Mouse (Mus musculus) cerebellum, adult 11-12 months (tissue): Measurements from ENCODE around the gene Hoxa4.

Experiments used
- DNase-seq: peaks from one replicate; pipeline ENCODE4 v3.0.0; 2022

The Hoxa4 gene

GRCm38 (mm10) chr6:52177806-52178205 is 13.7 kb downstream of the Hoxa4 start:
- no peak for DNase-seq

GRCm38 (mm10) chr6:52177061-52177735 is 14.4 kb downstream of the Hoxa4 start, which contains the start of gene 5730596B20Rik:
5730596B20Rik (plus strand) TSS chr6:52177498.
- DNase-seq = no peak

GRCm38 (mm10) chr6:52176391-52176790 is 15.2 kb downstream of the Hoxa4 start:
- no peak for DNase-seq

GRCm38 (mm10) chr6:52175864-52176263 is 15.7 kb downstream of the Hoxa4 start:
- DNase-seq = no peak

GRCm38 (mm10) chr6:52174968-52175751 is 16.4 kb downstream of the Hoxa4 start:
- no peak for DNase-seq

GRCm38 (mm10) chr6:52173648-52174047 is 17.9 kb downstream of the Hoxa4 start:
- DNase-seq = no peak

GRCm38 (mm10) chr6:52172501-52172900 is 19.1 kb downstream of the Hoxa4 start:
- no peak for DNase-seq

- DNase-seq = no peak
Measured at GRCm38 (mm10) chr6:52171938-52172337, 19.6 kb downstream of the Hoxa4 start.

- DNase-seq = no peak
Measured at GRCm38 (mm10) chr6:52171331-52171730, 20.2 kb downstream of the Hoxa4 start.

GRCm38 (mm10) chr6:52170898-52171223 is 20.7 kb downstream of the Hoxa4 start:
- no peak for DNase-seq

GRCm38 (mm10) chr6:52170166-52170897 is 21.2 kb downstream of the Hoxa4 start:
- DNase-seq = no peak

- no peak for DNase-seq
Measured at GRCm38 (mm10) chr6:52169499-52170165, 21.9 kb downstream of the Hoxa4 start.

- DNase-seq = no peak
Measured at GRCm38 (mm10) chr6:52168191-52169055, 23.1 kb downstream of the Hoxa4 start.

- DNase-seq = no peak
Measured at GRCm38 (mm10) chr6:52167736-52168161, 23.8 kb downstream of the Hoxa4 start.

- DNase-seq = no peak
Measured at GRCm38 (mm10) chr6:52167176-52167575, 24.4 kb downstream of the Hoxa4 start.

GRCm38 (mm10) chr6:52166431-52167077 is 25.0 kb downstream of the Hoxa4 start:
- no peak for DNase-seq

GRCm38 (mm10) chr6:52165441-52166370 is 25.8 kb downstream of the Hoxa4 start:
- no peak for DNase-seq

GRCm38 (mm10) chr6:52164626-52165440 is 26.7 kb downstream of the Hoxa4 start, which contains the start of gene Hoxa2:
Hoxa2 (minus strand) TSS chr6:52164831.
- DNase-seq = no peak

GRCm38 (mm10) chr6:52164051-52164625 is 27.4 kb downstream of the Hoxa4 start:
- DNase-seq = no peak
